Mouse (Mus musculus): ENCODE data around the gene Prcp. TPM values are rescaled to one million over a fixed set of nuclear protein-coding genes. Genes with fewer than 3 reads are reported as not detected.

The Prcp gene
- polyA plus RNA-seq, 1 experiment from 2014 or later = 33.6 TPM

DNA sequence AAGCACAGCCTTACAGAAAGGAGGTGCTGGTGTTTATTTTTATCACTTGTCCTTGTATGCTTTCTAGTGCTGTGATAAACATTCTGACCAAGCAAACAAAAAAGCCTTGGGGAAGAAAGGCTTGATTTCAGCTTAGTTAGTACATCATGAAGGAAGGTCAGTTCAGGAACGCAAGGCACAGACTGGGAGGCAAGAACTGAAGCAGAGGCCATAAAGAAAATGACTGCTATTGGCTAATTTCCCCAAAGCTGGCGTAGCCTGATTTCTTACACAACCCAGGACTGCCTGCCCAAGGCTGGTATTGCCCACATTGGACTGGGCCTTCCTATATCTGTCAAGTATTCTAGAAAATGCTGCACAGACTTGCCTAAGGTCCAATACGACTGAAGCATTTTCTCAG is 26.0 kb upstream of the Prcp start:
- H3K9ac ChIP-seq (ENCODE audit: low read depth, low read length) = no peak overlapping the region
- H3K4me1 ChIP-seq (replicated peaks; ENCODE audit: control insufficient read depth, insufficient read depth, low read length) = no peaks in the 10 kb centered on the region
- no peak overlapping the region for H3K4me2 ChIP-seq
- H3K9me3 ChIP-seq (ENCODE audit: control insufficient read depth, low read length) = no peaks in the 10 kb centered on the region
- DNase-seq (ENCODE audit: low spot score) (no peak), ATAC-seq (replicated peaks; ENCODE audit: low FRiP score) (no peak)
- WGBS = 76% methylated on average over 3 of the region's 3 CpGs
- H3K27me3 ChIP-seq (replicated peaks; ENCODE audit: control insufficient read depth, insufficient read depth, low read length) = no peaks in the 10 kb centered on the region
- H3K4me3 ChIP-seq (ENCODE audit: low read depth, low read length) = no peak overlapping the region
- H3K27ac ChIP-seq (ENCODE audit: low read depth, low read length) = no peak overlapping the region
- no peaks in the 10 kb centered on the region for H3K36me3 ChIP-seq (ENCODE audit: control insufficient read depth, insufficient read depth, low read length)

GRCm38 (mm10) chr7:92866526-92866925 is 7.7 kb upstream of the Prcp start:
- H3K27ac ChIP-seq (ENCODE audit: low read depth, low read length) = no peak overlapping the region
- H3K4me2 ChIP-seq = no peak overlapping the region
- no peak overlapping the region for H3K4me3 ChIP-seq (ENCODE audit: low read depth, low read length)
- H3K36me3 ChIP-seq (ENCODE audit: control insufficient read depth, insufficient read depth, low read length) = no peaks in the 10 kb centered on the region
- no peak for DNase-seq (ENCODE audit: low spot score)
- H3K9ac ChIP-seq (ENCODE audit: low read depth, low read length) = no peak overlapping the region
- no peaks in the 10 kb centered on the region for H3K4me1 ChIP-seq (replicated peaks; ENCODE audit: control insufficient read depth, insufficient read depth, low read length)
- no peaks in the 10 kb centered on the region for H3K9me3 ChIP-seq (ENCODE audit: control insufficient read depth, low read length)
- 40% methylated on average over 2 of the region's 2 CpGs for WGBS
- H3K27me3 ChIP-seq (replicated peaks; ENCODE audit: control insufficient read depth, insufficient read depth, low read length) = no peaks in the 10 kb centered on the region
- no peak for ATAC-seq (replicated peaks; ENCODE audit: low FRiP score)

DNA sequence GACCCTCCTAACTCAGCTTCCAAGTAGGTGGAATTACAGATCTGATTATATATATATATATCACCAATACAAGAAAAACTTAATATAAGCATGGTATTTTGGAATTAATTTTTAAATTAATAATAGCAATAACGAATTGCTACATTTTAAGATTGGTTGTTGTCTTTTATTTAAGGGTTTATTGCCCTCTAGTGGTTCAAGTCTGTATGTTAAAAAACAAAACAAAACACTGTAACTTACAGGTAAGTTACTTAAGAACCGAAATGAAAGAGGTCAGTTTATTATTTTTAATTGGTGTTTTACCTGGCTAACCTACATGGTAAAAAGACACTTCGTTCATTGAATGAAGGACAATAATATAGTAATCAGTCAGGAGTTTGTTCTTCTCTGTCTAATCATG is 4.1 kb upstream of the Prcp start:
- DNase-seq (ENCODE audit: low spot score) = no peak
- Histone ChIP-seq H3K4me1 (replicated peaks; ENCODE audit: control insufficient read depth, insufficient read depth, low read length) (peaks cover 3% of the 10 kb centered on the region), H3K4me3 (ENCODE audit: low read depth, low read length) (no peak overlapping the region), H3K36me3 (ENCODE audit: control insufficient read depth, insufficient read depth, low read length) (peaks cover 3% of the 10 kb centered on the region; the same call in 1 of the 2 replicates), H3K27me3 (replicated peaks; ENCODE audit: control insufficient read depth, insufficient read depth, low read length) (no peaks in the 10 kb centered on the region), H3K27ac (ENCODE audit: low read depth, low read length) (no peak overlapping the region), H3K9ac (ENCODE audit: low read depth, low read length) (no peak overlapping the region), H3K4me2 (no peak overlapping the region), H3K9me3 (ENCODE audit: control insufficient read depth, low read length) (no peaks in the 10 kb centered on the region)
- WGBS = 76% methylated on average over 3 of the region's 3 CpGs
- ATAC-seq (replicated peaks; ENCODE audit: low FRiP score) = no peak

DNA sequence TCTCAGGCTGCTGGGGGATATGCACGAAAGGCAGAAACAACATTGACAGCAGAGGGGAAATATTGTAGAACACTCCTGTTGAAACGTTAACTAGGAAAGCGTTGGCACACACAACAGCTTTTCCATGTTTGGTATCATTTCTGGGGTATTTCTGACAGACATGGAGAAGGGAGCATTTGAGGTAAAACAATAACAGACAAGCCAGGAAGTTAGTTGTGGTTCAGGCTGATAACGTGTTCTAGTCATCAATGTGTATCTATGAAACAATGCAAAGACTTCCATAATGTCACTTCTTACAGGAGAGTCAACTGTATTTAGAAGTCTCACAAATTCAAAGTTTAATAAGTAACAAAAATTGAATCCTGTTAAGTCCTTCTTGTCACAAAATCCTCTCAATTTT is 2.7 kb upstream of the Prcp start:
- Histone ChIP-seq H3K4me1 (replicated peaks; ENCODE audit: control insufficient read depth, insufficient read depth, low read length) (peaks cover 10% of the 10 kb centered on the region), H3K4me2 (no peak overlapping the region), H3K9me3 (ENCODE audit: control insufficient read depth, low read length) (no peaks in the 10 kb centered on the region), H3K27ac (ENCODE audit: low read depth, low read length) (no peak overlapping the region), H3K4me3 (ENCODE audit: low read depth, low read length) (no peak overlapping the region), H3K27me3 (replicated peaks; ENCODE audit: control insufficient read depth, insufficient read depth, low read length) (no peaks in the 10 kb centered on the region), H3K36me3 (ENCODE audit: control insufficient read depth, insufficient read depth, low read length) (peaks cover 3% of the 10 kb centered on the region; the same call in 1 of the 2 replicates), H3K9ac (ENCODE audit: low read depth, low read length) (no peak overlapping the region)
- no peak for DNase-seq (ENCODE audit: low spot score)
- no peak for ATAC-seq (replicated peaks; ENCODE audit: low FRiP score)
- WGBS = 83% methylated on average over 4 of the region's 4 CpGs

DNA sequence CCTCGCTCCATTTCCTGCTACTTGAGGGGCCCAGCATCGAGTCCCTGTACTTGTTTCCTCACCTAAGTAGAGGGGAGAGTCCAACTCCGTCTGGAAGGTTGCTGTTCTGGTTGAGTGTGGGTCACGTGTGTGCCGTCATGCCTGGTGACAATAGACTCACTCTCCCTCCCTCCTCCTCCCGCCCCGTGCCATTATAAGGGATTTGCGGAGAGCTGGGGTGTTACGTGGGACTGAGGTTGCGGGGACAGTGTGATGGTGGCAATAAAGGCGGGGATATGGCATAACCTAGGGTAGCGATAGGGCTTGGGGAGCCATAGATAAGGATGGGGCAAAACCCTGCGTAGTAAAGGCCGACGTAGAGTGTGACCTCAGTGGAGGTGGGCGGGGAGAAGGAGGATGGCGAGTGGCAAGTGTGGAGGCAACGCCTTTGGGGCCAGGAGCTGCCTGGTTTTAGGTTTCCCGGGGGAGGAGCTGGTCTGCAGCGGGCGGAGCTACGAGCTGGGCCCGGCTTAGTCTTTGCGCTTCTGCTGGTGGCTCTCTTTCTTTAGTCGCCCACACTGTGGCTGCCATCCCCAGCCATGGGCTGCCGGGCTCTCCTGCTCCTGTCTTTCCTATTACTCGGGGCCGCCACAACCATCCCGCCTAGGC is 615 bp downstream of the Prcp start:
- Histone ChIP-seq H3K27ac (ENCODE audit: low read depth, low read length) (peak overlapping the region; percentile 97), H3K9ac (ENCODE audit: low read depth, low read length) (peak overlapping the region; percentile 91), H3K4me2 (peak overlapping the region; percentile 82), H3K4me3 (ENCODE audit: low read depth, low read length) (peak overlapping the region; percentile 63), H3K27me3 (replicated peaks; ENCODE audit: control insufficient read depth, insufficient read depth, low read length) (no peaks in the 10 kb centered on the region), H3K36me3 (ENCODE audit: control insufficient read depth, insufficient read depth, low read length) (peaks cover 3% of the 10 kb centered on the region; the same call in 1 of the 2 replicates), H3K9me3 (ENCODE audit: control insufficient read depth, low read length) (no peaks in the 10 kb centered on the region), H3K4me1 (replicated peaks; ENCODE audit: control insufficient read depth, insufficient read depth, low read length) (peaks cover 24% of the 10 kb centered on the region)
- DNase-seq (ENCODE audit: low spot score) = peak; percentile 89
- ATAC-seq (replicated peaks; ENCODE audit: low FRiP score) = peak; percentile 91
- WGBS = 0% methylated on average over 28 of the region's 29 CpGs

DNA sequence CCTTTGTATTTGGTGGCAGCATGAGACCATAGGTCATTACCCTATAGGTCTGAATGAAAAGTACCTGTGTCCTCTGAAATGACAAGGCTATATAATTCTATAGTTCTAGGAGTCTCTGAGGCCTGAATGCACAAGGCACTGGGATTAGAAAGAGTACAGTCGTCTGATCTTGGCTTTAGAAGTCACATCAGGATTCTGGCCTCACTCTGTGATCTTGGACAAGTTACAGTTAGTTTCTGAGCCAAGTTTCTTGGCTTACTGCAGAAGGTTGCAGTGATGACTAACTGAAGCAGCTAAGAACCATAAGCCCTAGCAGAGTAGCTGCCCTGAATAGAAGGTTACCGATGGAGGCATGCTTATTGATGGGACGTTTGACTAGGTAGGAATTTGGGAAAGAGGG is 1.8 kb downstream of the Prcp start:
- Histone ChIP-seq H3K27ac (ENCODE audit: low read depth, low read length) (peak overlapping the region; percentile 97), H3K27me3 (replicated peaks; ENCODE audit: control insufficient read depth, insufficient read depth, low read length) (no peaks in the 10 kb centered on the region), H3K36me3 (ENCODE audit: control insufficient read depth, insufficient read depth, low read length) (peaks cover 3% of the 10 kb centered on the region; the same call in 1 of the 2 replicates), H3K9ac (ENCODE audit: low read depth, low read length) (peak overlapping the region; percentile 91), H3K4me3 (ENCODE audit: low read depth, low read length) (peak overlapping the region; percentile 63), H3K9me3 (ENCODE audit: control insufficient read depth, low read length) (no peaks in the 10 kb centered on the region), H3K4me2 (peak overlapping the region; percentile 82), H3K4me1 (replicated peaks; ENCODE audit: control insufficient read depth, insufficient read depth, low read length) (peaks cover 27% of the 10 kb centered on the region)
- no peak for ATAC-seq (replicated peaks; ENCODE audit: low FRiP score)
- 31% methylated on average over 3 of the region's 3 CpGs for WGBS
- DNase-seq (ENCODE audit: low spot score) = no peak

- H3K4me1 ChIP-seq (replicated peaks; ENCODE audit: control insufficient read depth, insufficient read depth, low read length) = peaks cover 27% of the 10 kb centered on the region
- WGBS = 32% methylated on average over 7 of the region's 7 CpGs
- DNase-seq (ENCODE audit: low spot score) (no peak), ATAC-seq (replicated peaks; ENCODE audit: low FRiP score) (no peak)
- peak overlapping the region; percentile 63 for H3K4me3 ChIP-seq (ENCODE audit: low read depth, low read length)
- H3K27ac ChIP-seq (ENCODE audit: low read depth, low read length) = peak overlapping the region; percentile 97
- H3K27me3 ChIP-seq (replicated peaks; ENCODE audit: control insufficient read depth, insufficient read depth, low read length) = no peaks in the 10 kb centered on the region
- H3K4me2 ChIP-seq = peak overlapping the region; percentile 82
- H3K9me3 ChIP-seq (ENCODE audit: control insufficient read depth, low read length) = no peaks in the 10 kb centered on the region
- peaks cover 3% of the 10 kb centered on the region; the same call in 1 of the 2 replicates for H3K36me3 ChIP-seq (ENCODE audit: control insufficient read depth, insufficient read depth, low read length)
- peak overlapping the region; percentile 91 for H3K9ac ChIP-seq (ENCODE audit: low read depth, low read length)
Observed at GRCm38 (mm10) chr7:92876538-92876937, 2.3 kb downstream of the Prcp start.

DNA sequence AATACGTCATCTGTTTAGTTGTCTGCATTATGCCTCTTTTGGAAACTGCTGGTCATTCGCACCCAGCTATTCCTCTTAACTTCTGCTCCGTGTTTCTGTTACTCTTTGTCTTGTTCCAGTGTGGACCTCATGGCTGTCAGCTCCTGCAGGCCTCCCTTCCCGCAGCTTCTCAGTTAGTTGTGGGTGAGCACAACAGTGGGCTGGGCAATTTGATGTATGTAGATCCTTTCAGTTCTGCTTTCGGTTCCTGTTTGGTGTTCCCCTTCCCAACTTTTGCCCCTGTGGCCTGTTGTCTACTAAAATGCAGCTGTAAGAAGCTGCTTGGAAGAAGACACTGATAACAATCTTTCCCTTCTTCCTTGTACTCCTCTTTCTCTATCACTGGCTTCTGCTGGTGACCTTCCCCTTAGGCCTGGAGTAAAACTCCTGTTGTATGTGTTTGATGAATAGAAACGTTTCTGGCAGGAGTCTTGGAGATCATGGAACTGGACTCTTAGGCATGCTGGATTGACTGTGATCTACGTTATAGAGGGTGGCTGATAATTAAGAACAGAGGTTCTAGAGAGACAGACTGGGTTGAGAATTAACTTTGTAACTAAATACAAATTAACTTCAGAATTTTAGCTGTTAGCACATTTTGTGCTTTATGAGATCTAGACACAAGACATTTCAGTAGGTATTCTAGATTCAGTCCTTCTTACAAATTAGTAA is 4.5 kb downstream of the Prcp start:
- H3K27ac ChIP-seq (ENCODE audit: low read depth, low read length) = no peak overlapping the region
- no peaks in the 10 kb centered on the region for H3K27me3 ChIP-seq (replicated peaks; ENCODE audit: control insufficient read depth, insufficient read depth, low read length)
- WGBS = 54% methylated on average over 7 of the region's 7 CpGs
- H3K36me3 ChIP-seq (ENCODE audit: control insufficient read depth, insufficient read depth, low read length) = no peaks in the 10 kb centered on the region
- H3K9me3 ChIP-seq (ENCODE audit: control insufficient read depth, low read length) = no peaks in the 10 kb centered on the region
- H3K4me3 ChIP-seq (ENCODE audit: low read depth, low read length) = no peak overlapping the region
- peak overlapping the region; percentile 82 for H3K4me2 ChIP-seq
- H3K4me1 ChIP-seq (replicated peaks; ENCODE audit: control insufficient read depth, insufficient read depth, low read length) = peaks cover 38% of the 10 kb centered on the region
- DNase-seq (ENCODE audit: low spot score) (no peak), ATAC-seq (replicated peaks; ENCODE audit: low FRiP score) (no peak)
- 0 out of 2 replicates have a peak overlapping the region, but pooled peaks have one; percentile 15 for H3K9ac ChIP-seq (ENCODE audit: low read depth, low read length)
